Mouse (Mus musculus) spleen, adult 2 months (tissue): ENCODE data around the gene Plod3.

Source experiments
- CTCF ChIP-seq: fragments of 200-500 bp; IDR thresholded peaks from 2 replicates; pipeline ENCODE4 v1.5.1; 2011; ENCODE audit warnings: mild to moderate bottlenecking, inconsistent platforms; ENCODE audit not compliant: insufficient read depth, insufficient read length, insufficient replicate concordance; ENCODE audit errors: extremely low read depth
- POLR2A ChIP-seq: fragments of 200-500 bp; IDR thresholded peaks from 2 replicates; pipeline ENCODE4 v1.6.1; 2011; ENCODE audit warnings: low read depth, low read length, inconsistent platforms

DNA sequence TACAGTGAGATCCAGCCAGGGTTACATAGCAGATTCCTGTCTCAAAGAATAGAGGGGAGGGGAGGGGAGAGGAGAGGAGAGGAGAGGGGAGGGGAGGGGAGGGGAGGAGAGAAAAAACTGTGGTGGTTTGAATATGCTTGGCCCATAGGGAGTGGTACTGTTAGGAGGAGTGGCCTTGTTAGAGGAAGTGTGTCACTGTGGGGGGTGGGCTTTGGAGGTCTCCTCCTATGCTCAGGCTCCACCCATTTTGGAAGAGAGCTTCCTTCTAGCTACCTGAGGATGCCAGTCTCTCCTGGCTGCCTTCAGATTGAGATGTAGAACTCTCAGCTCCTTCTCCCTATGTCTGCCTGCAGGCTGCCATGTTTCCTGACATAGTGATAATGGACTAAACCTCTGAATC, 38.9 kb upstream of the Plod3 start:
- TF ChIP-seq POLR2A, result no peak
- no peak for TF ChIP-seq CTCF
